Mouse (Mus musculus) testis, adult 2 months (tissue): ENCODE data around the gene Lin7a. TPM values are rescaled to one million over a fixed set of nuclear protein-coding genes. Genes with fewer than 3 reads are reported as not detected.

Experiments used
- H3K27ac ChIP-seq: fragments of 200-500 bp; 2 replicates; pipeline ENCODE4 v1.5.1; 2012; ENCODE audit warnings: low read depth, low read length; ENCODE audit not compliant: control insufficient read depth, insufficient read depth
- H3K27me3 ChIP-seq: fragments of 200-500 bp; 2 replicates; pipeline ENCODE4 v1.6.1; 2012; ENCODE audit warnings: mild to moderate bottlenecking, low read length, moderate library complexity; ENCODE audit not compliant: control insufficient read depth, insufficient read depth
- H3K36me3 ChIP-seq: fragments of 200-500 bp; 2 replicates; pipeline ENCODE4 v1.6.1; 2012; ENCODE audit warnings: mild to moderate bottlenecking, low read length; ENCODE audit not compliant: control insufficient read depth, insufficient read depth
- H3K4me1 ChIP-seq: fragments of 200-500 bp; 2 replicates; pipeline ENCODE4 v1.6.1; 2012; ENCODE audit warnings: low read length; ENCODE audit not compliant: control insufficient read depth, insufficient read depth
- H3K4me3 ChIP-seq: fragments of 200-500 bp; 2 replicates; pipeline ENCODE4 v1.5.1; 2012; ENCODE audit warnings: low read depth, mild to moderate bottlenecking, low read length, moderate library complexity, mixed read lengths; ENCODE audit not compliant: control insufficient read depth
- CTCF ChIP-seq: fragments of 200-500 bp; IDR thresholded peaks from 2 replicates; pipeline ENCODE4 v1.5.1; 2012; ENCODE audit warnings: low read depth, mild to moderate bottlenecking, inconsistent platforms, low read length, moderate library complexity; ENCODE audit not compliant: control insufficient read depth, insufficient read depth, insufficient replicate concordance
- POLR2A ChIP-seq: fragments of 200-500 bp; IDR thresholded peaks from 2 replicates; pipeline ENCODE4 v1.6.1; 2012; ENCODE audit warnings: low read depth, mild to moderate bottlenecking, inconsistent platforms, low read length, moderate library complexity; ENCODE audit not compliant: control insufficient read depth
- polyA plus RNA-seq: library from polyadenylated mRNA; depleted of rRNA; stranded (reverse); fragments of >200 nt; gene quantifications from 2 replicates; pipeline ENCODE4 v1.2.3, GENCODE M21; 2012

The Lin7a gene
- polyA plus RNA-seq, 1 experiment = 67.4 TPM

- H3K36me3 ChIP-seq = no peaks in the 10 kb centered on the region
- no peak overlapping the region for H3K27ac ChIP-seq
- no peaks in the 10 kb centered on the region for H3K27me3 ChIP-seq
- no peaks in the 10 kb centered on the region for H3K4me1 ChIP-seq
- H3K4me3 ChIP-seq = no peak overlapping the region
- TF ChIP-seq CTCF = no peak
- no peak for TF ChIP-seq POLR2A
Measured at GRCm38 (mm10) chr10:107347842-107348241, 76.4 kb downstream of the Lin7a start.

DNA sequence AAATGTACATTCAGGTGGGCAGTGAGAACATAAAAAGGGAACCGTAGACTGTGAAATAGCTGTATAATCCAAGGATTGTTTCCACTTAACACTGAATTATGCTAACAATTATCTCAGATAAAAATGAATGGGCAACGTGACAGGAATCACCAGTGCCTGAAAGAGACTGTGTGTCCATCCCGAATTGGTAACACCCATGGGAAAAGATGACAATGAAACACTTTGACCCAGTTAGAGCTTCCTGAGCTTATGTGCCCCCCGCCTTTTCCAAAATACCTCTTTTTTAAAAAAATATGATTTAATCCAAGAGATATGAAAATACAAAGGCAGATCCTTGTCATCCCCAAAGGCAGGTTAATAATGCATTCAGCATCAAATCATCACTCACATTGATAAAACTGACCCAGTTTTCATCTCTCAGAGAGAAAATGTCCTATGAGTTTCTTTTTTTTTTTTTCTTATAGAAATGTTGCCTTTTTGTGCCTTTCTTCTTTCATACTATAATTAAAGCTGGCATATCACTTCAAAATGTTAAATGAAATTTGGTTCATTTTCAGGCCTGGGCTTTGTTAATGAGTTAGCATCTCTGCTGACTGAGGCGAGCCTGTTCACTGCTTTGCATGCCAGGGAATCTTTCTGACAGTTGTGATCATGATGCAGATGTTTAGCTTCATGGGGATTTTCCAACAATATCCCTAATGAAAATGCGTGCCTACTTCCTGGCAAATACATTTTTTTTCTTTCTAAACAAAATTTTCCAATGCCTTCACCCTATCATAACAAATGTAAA, 80.4 kb downstream of the Lin7a start:
- TF ChIP-seq POLR2A (no peak), CTCF (no peak)
- H3K36me3 ChIP-seq = no peaks in the 10 kb centered on the region
- H3K4me3 ChIP-seq = no peak overlapping the region
- H3K4me1 ChIP-seq = no peaks in the 10 kb centered on the region
- H3K27me3 ChIP-seq = no peaks in the 10 kb centered on the region
- H3K27ac ChIP-seq = no peak overlapping the region

GRCm38 (mm10) chr10:107353483-107353882, 82.0 kb downstream of the Lin7a start:
- Histone ChIP-seq H3K27ac (no peak overlapping the region), H3K27me3 (no peaks in the 10 kb centered on the region), H3K4me3 (no peak overlapping the region), H3K36me3 (no peaks in the 10 kb centered on the region), H3K4me1 (no peaks in the 10 kb centered on the region)
- no peak for TF ChIP-seq POLR2A
- TF ChIP-seq CTCF = no peak

- H3K27me3 ChIP-seq = no peaks in the 10 kb centered on the region
- TF ChIP-seq POLR2A = no peak
- no peak for TF ChIP-seq CTCF
- no peaks in the 10 kb centered on the region for H3K36me3 ChIP-seq
- H3K4me3 ChIP-seq = no peak overlapping the region
- H3K4me1 ChIP-seq = no peaks in the 10 kb centered on the region
- no peak overlapping the region; the same call in 1 of the 2 replicates for H3K27ac ChIP-seq
Measured at GRCm38 (mm10) chr10:107358443-107359040, 87.1 kb downstream of the Lin7a start.

DNA sequence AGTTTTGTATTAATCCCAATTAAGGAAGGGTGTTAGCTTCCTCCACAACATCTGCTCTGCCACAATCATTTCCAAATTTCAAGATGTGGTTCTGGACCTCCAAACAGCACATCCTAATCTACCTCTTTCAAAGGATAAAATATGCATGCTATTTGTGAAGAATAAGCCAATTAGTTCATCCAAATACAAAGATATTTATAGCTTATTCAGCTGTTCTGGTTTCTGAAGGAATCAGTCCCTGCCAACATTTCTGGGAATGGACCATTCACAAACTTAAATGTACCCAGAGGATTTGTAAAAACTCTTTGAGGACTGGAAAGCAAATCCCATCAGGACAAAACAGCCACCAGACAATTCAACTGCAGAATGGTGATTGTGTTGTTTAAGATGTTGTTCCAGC, 87.8 kb downstream of the Lin7a start:
- Histone ChIP-seq H3K4me1 (no peaks in the 10 kb centered on the region), H3K27me3 (no peaks in the 10 kb centered on the region)

DNA sequence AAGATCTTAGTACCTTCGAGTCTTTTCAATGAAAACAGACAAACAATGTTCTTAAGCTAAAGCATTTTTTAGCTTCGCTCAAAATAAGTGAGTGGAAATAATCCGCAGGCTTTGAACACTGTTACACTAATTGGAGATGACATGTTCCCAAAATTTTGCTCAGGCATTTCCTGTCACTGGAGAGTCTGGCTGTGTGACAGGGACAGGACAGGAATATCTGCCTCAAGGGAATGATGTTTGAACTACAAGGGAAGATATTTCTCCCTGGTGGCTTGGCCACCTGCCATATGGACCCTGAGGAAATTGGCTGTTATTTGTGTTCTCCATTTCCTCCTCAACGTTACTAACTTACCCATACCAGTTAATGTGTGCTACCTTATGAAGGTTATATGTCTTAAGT, 90.1 kb downstream of the Lin7a start:
- Histone ChIP-seq H3K4me3 (no peak overlapping the region), H3K27ac (no peak overlapping the region), H3K36me3 (no peaks in the 10 kb centered on the region), H3K27me3 (no peaks in the 10 kb centered on the region), H3K4me1 (no peaks in the 10 kb centered on the region)
- TF ChIP-seq POLR2A (no peak), CTCF (no peak)

More for the DNA sequence above, 87.8 kb downstream of the Lin7a start:
- no peak for TF ChIP-seq POLR2A
- TF ChIP-seq CTCF = no peak
- no peaks in the 10 kb centered on the region for H3K36me3 ChIP-seq
- no peak overlapping the region for H3K27ac ChIP-seq
- H3K4me3 ChIP-seq = no peak overlapping the region

GRCm38 (mm10) chr10:107362026-107362425, 90.5 kb downstream of the Lin7a start:
- Histone ChIP-seq H3K4me1 (no peaks in the 10 kb centered on the region), H3K36me3 (no peaks in the 10 kb centered on the region), H3K27me3 (no peaks in the 10 kb centered on the region), H3K27ac (no peak overlapping the region), H3K4me3 (no peak overlapping the region)
- TF ChIP-seq CTCF = no peak
- no peak for TF ChIP-seq POLR2A
